Mouse (Mus musculus) small intestine, adult 2 months (tissue): ENCODE measurements around the gene Fbxo36.

Experiments used
- CTCF ChIP-seq: fragments of 200-500 bp; IDR thresholded peaks from 2 replicates; pipeline ENCODE4 v1.5.1; 2012; ENCODE audit warnings: low read depth, mild to moderate bottlenecking, control low read depth, inconsistent platforms, low read length, moderate library complexity, mixed read lengths; ENCODE audit not compliant: insufficient replicate concordance, insufficient read length; ENCODE audit errors: extremely low read depth
- POLR2A ChIP-seq: fragments of 200-500 bp; IDR thresholded peaks from 2 replicates; pipeline ENCODE4 v1.6.1; 2012; ENCODE audit warnings: low read depth, mild to moderate bottlenecking, control low read depth, inconsistent platforms, low read length, moderate library complexity

DNA sequence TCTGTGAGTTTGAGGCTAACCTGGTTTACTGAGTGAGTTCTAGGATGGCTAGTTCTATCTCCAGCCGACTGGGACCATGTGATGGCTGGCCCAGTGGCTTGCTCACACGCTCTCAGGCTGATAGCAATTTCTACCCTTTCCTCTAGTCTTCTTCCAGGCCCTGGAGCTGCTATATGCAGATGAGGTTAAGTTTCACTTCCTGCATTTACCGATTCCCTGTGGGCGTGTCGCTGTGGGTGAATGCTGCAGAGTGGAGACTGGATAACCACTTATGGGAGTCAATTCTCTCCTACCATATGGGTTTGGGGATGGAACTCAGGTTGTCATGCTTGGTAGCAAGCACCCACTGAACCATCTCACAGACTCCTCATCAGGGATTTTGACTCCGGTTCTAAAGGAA is 84.5 kb downstream of the Fbxo36 start:
- TF ChIP-seq CTCF (no peak), POLR2A (no peak)
